Mouse (Mus musculus) midbrain, embryonic 14.5 days (tissue): ENCODE data around the gene Il9r. TPM values are rescaled to one million over a fixed set of nuclear protein-coding genes. Genes with fewer than 3 reads are reported as not detected.
A peak's percentile ranks its signal among the peaks of the same experiment; 100 is the strongest.

Experiments
- ATAC-seq: fragments of 200-750 bp; cut with Nextera tagmentation; 2 replicates; pipeline ENCODE4 v1.8.0; 2017; ENCODE audit warnings: moderate number of reproducible peaks, moderate library complexity; ENCODE audit not compliant: low FRiP score, low TSS enrichment
- DNase-seq: peaks from one replicate; pipeline ENCODE4 v3.0.0-alpha.2; 2015
- H3K27ac ChIP-seq: fragments of 300-500 bp; sonication (generic); replicated peaks from 2 replicates; pipeline ENCODE4 v1.5.1; 2014; ENCODE audit warnings: mild to moderate bottlenecking, low read depth, low read length, moderate library complexity
- H3K27me3 ChIP-seq: fragments of 300-500 bp; sonication (generic); 2 replicates; pipeline ENCODE4 v1.6.1; 2014; ENCODE audit warnings: low read length, control low read depth, mixed read lengths; ENCODE audit not compliant: control insufficient read depth, insufficient read depth
- H3K36me3 ChIP-seq: fragments of 300-500 bp; sonication (generic); 2 replicates; pipeline ENCODE4 v1.6.1; 2014; ENCODE audit warnings: low read length, control low read depth; ENCODE audit not compliant: control insufficient read depth, insufficient read depth
- H3K4me1 ChIP-seq: fragments of 300-500 bp; sonication (generic); 2 replicates; pipeline ENCODE4 v1.6.1; 2014; ENCODE audit warnings: mild to moderate bottlenecking, antibody characterized with exemption, low read length, control low read depth; ENCODE audit not compliant: control insufficient read depth, insufficient read depth
- H3K4me2 ChIP-seq: fragments of 300-500 bp; sonication (generic); 2 replicates; pipeline ENCODE4 v1.6.1; 2014; ENCODE audit warnings: mild to moderate bottlenecking, low read length, moderate library complexity
- H3K4me3 ChIP-seq: fragments of 300-500 bp; sonication (generic); replicated peaks from 2 replicates; pipeline ENCODE4 v1.5.1; 2014; ENCODE audit warnings: low read depth, low read length
- H3K9ac ChIP-seq: fragments of 300-500 bp; sonication (generic); replicated peaks from 2 replicates; pipeline ENCODE4 v1.6.1; 2014; ENCODE audit warnings: mild to moderate bottlenecking, low read length, moderate library complexity
- H3K9me3 ChIP-seq: fragments of 300-500 bp; sonication (generic); 2 replicates; pipeline ENCODE4 v1.6.1; 2016; ENCODE audit warnings: low read length, control low read depth, mixed read lengths; ENCODE audit not compliant: control insufficient read depth
- WGBS: fragments of 180-500 bp; shearing (Covaris S2); extraction: QIAGEN DNeasy Blood & Tissue Kit; methylation state at CpG from one replicate; pipeline ENCODE4 v1.1.7; 2014; 5-methylcytosine and 5-hydroxymethylcytosine counted together
- polyA plus RNA-seq: library from polyadenylated mRNA; unstranded; fragments of >200 nt; fragmentation: Nextera tagmentation; extraction: Ambion mirVana; gene quantifications from 2 replicates; pipeline ENCODE4 v1.2.1, GENCODE M21; 2014

Gene Il9r
- polyA plus RNA-seq, 1 experiment from 2014 or later: not detected

GRCm38 (mm10) chr11:32238093-32238860 lies 38.2 kb upstream of the Il9r start:
- peaks cover 7% of the 10 kb centered on the region; the same call in 1 of the 2 replicates for H3K4me1 ChIP-seq
- DNase-seq: peak; percentile 83
- peaks cover 51% of the 10 kb centered on the region for H3K36me3 ChIP-seq
- no peak overlapping the region for H3K9ac ChIP-seq
- no peaks in the 10 kb centered on the region for H3K27me3 ChIP-seq
- 65% methylated on average over 5 of the region's 5 CpGs for whole genome bisulfite sequencing
- no peaks in the 10 kb centered on the region for H3K9me3 ChIP-seq
- no peak overlapping the region for H3K27ac ChIP-seq
- ATAC-seq: 0 out of 2 replicates have a peak, but pooled peaks have one; percentile 15
- no peak overlapping the region for H3K4me3 ChIP-seq
- H3K4me2 ChIP-seq: no peak overlapping the region

GRCm38 (mm10) chr11:32237411-32237795 lies 37.3 kb upstream of the Il9r start:
- Histone ChIP-seq H3K4me2 (no peak overlapping the region), H3K27me3 (no peaks in the 10 kb centered on the region), H3K36me3 (peaks cover 53% of the 10 kb centered on the region), H3K9me3 (no peaks in the 10 kb centered on the region), H3K9ac (no peak overlapping the region), H3K4me1 (peaks cover 7% of the 10 kb centered on the region; the same call in 1 of the 2 replicates), H3K27ac (no peak overlapping the region), H3K4me3 (no peak overlapping the region)
- DNase-seq: no peak
- 90% methylated on average over 3 of the region's 3 CpGs for WGBS
- no peak for ATAC-seq

- ATAC-seq (no peak), DNase-seq (peak; percentile 81)
- H3K4me3 ChIP-seq: no peak overlapping the region
- no peak overlapping the region for H3K9ac ChIP-seq
- peaks cover 7% of the 10 kb centered on the region; the same call in 1 of the 2 replicates for H3K4me1 ChIP-seq
- no peak overlapping the region for H3K4me2 ChIP-seq
- no peaks in the 10 kb centered on the region for H3K9me3 ChIP-seq
- peak overlapping the region; percentile 34 for H3K27ac ChIP-seq
- H3K27me3 ChIP-seq: no peaks in the 10 kb centered on the region
- WGBS: 58% methylated on average over 9 of the region's 9 CpGs
- H3K36me3 ChIP-seq: peaks cover 57% of the 10 kb centered on the region
These were observed 36.8 kb upstream of the Il9r start for GRCm38 (mm10) chr11:32236712-32237410.

- no peak overlapping the region for H3K4me2 ChIP-seq
These were observed 36.1 kb upstream of the Il9r start for GRCm38 (mm10) chr11:32236132-32236531.

GRCm38 (mm10) chr11:32235646-32236045 lies 35.6 kb upstream of the Il9r start:
- ATAC-seq (peak; percentile 60; the same call in 1 of the 2 replicates), DNase-seq (peak; percentile 83)
- Histone ChIP-seq H3K9ac (no peak overlapping the region), H3K4me2 (no peak overlapping the region), H3K27ac (peak overlapping the region; percentile 49), H3K4me3 (no peak overlapping the region), H3K4me1 (peaks cover 7% of the 10 kb centered on the region; the same call in 1 of the 2 replicates), H3K9me3 (no peaks in the 10 kb centered on the region), H3K36me3 (peaks cover 58% of the 10 kb centered on the region), H3K27me3 (no peaks in the 10 kb centered on the region)
- WGBS: 45% methylated on average over 3 of the region's 3 CpGs

More at GRCm38 (mm10) chr11:32236132-32236531, 36.1 kb upstream of the Il9r start:
- H3K36me3 ChIP-seq: peaks cover 59% of the 10 kb centered on the region
- H3K9me3 ChIP-seq: no peaks in the 10 kb centered on the region
- H3K4me1 ChIP-seq: peaks cover 7% of the 10 kb centered on the region; the same call in 1 of the 2 replicates
- DNase-seq (peak; percentile 28), ATAC-seq (peak; percentile 18; the same call in 1 of the 2 replicates)
- 0 out of 2 replicates have a peak overlapping the region, but pooled peaks have one; percentile 20 for H3K9ac ChIP-seq
- peak overlapping the region; percentile 34 for H3K27ac ChIP-seq
- no peaks in the 10 kb centered on the region for H3K27me3 ChIP-seq
- no peak overlapping the region for H3K4me3 ChIP-seq
- WGBS: 57% methylated on average over 2 of the region's 2 CpGs

- H3K4me3 ChIP-seq: no peak overlapping the region
- peak overlapping the region; percentile 49 for H3K27ac ChIP-seq
- ATAC-seq: no peak
- no peak overlapping the region for H3K4me2 ChIP-seq
- H3K4me1 ChIP-seq: peaks cover 7% of the 10 kb centered on the region; the same call in 1 of the 2 replicates
- DNase-seq: no peak
- no peak overlapping the region for H3K9ac ChIP-seq
- H3K27me3 ChIP-seq: no peaks in the 10 kb centered on the region
- WGBS: 87% methylated on average over 6 of the region's 6 CpGs
- peaks cover 59% of the 10 kb centered on the region for H3K36me3 ChIP-seq
- H3K9me3 ChIP-seq: no peaks in the 10 kb centered on the region
These were observed 34.9 kb upstream of the Il9r start for GRCm38 (mm10) chr11:32234816-32235485.

GRCm38 (mm10) chr11:32233895-32234294 lies 33.8 kb upstream of the Il9r start:
- Histone ChIP-seq H3K9ac (no peak overlapping the region), H3K9me3 (no peaks in the 10 kb centered on the region), H3K36me3 (peaks cover 59% of the 10 kb centered on the region), H3K4me2 (no peak overlapping the region), H3K4me3 (no peak overlapping the region), H3K27ac (no peak overlapping the region), H3K4me1 (peaks cover 7% of the 10 kb centered on the region; the same call in 1 of the 2 replicates), H3K27me3 (no peaks in the 10 kb centered on the region)
- no peak for DNase-seq
- 94% methylated on average over 3 of the region's 3 CpGs for WGBS
- ATAC-seq: no peak

- Histone ChIP-seq H3K9ac (no peak overlapping the region), H3K4me2 (no peak overlapping the region), H3K4me3 (no peak overlapping the region), H3K4me1 (peaks cover 7% of the 10 kb centered on the region; the same call in 1 of the 2 replicates), H3K36me3 (peaks cover 62% of the 10 kb centered on the region), H3K27me3 (no peaks in the 10 kb centered on the region), H3K9me3 (no peaks in the 10 kb centered on the region), H3K27ac (no peak overlapping the region)
- no peak for DNase-seq
- ATAC-seq: no peak
- WGBS: 84% methylated on average over 10 of the region's 10 CpGs
These were observed 32.8 kb upstream of the Il9r start for GRCm38 (mm10) chr11:32232848-32233247.
